Mouse (Mus musculus) heart, postnatal 0 days (tissue): ENCODE results near the gene 2210016F16Rik.

Experiments
- CTCF ChIP-seq: IDR thresholded peaks from 2 replicates; pipeline ENCODE4 v1.5.1; 2016; ENCODE audit warnings: antibody characterized with exemption, control low read depth, low read depth
- EP300 ChIP-seq: IDR thresholded peaks from 2 replicates; pipeline ENCODE4 v1.6.1; 2016; ENCODE audit warnings: antibody characterized with exemption, low read depth

- TF ChIP-seq CTCF (no peak), EP300 (no peak)
These were observed 33.6 kb upstream of the 2210016F16Rik start for GRCm38 (mm10) chr13:58418656-58419055.
